Mouse (Mus musculus): ENCODE measurements around the gene Syne1.

DNA sequence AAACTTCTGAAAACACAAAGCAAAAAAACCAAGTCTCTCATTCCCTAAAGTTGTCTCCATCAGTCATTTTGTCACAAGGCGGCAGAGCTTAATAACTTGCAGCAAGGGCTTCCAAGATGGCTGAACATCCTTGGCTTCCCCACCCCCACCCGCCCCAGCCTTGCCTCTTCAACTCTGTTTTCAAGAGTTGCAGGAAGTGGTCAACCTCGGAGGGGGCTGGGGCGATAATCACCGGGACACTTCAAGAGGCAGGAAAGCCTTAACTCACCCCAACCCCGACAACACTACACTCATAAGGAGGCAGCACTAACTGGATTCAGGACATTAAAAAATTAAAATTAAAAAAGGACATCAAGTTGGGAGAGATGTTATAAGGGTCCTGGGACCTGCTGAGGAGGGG is 387.5 kb downstream of the Syne1 start:
- no peak for TF ChIP-seq POLR2A (IDR thresholded peaks at IDR 0.05; ENCODE audit: low read depth, low read length)
- no peak for TF ChIP-seq CTCF (IDR thresholded peaks at IDR 0.05; ENCODE audit: extremely low read depth, insufficient read depth, insufficient read length, insufficient replicate concordance)
